Mouse (Mus musculus) embryonic facial prominence, embryonic 15.5 days (tissue): Measurements from ENCODE around the gene Golga4. TPM values are rescaled to one million over a fixed set of nuclear protein-coding genes. Genes with fewer than 3 reads are reported as not detected.

Experiments used
- ATAC-seq: fragments of 200-750 bp; cut with Nextera tagmentation; 2 replicates; pipeline ENCODE4 v1.8.0; 2017; ENCODE audit warnings: low read depth, moderate TSS enrichment; ENCODE audit not compliant: insufficient number of reproducible peaks, low FRiP score, low TSS enrichment
- H3K27ac ChIP-seq: fragments of 300-500 bp; sonication (generic); replicated peaks from 2 replicates; pipeline ENCODE4 v1.5.1; 2015; ENCODE audit warnings: mild to moderate bottlenecking, inconsistent platforms
- H3K27me3 ChIP-seq: fragments of 300-500 bp; sonication (generic); 2 replicates; pipeline ENCODE4 v1.6.1; 2015; ENCODE audit warnings: inconsistent platforms
- H3K36me3 ChIP-seq: fragments of 300-500 bp; sonication (generic); 2 replicates; pipeline ENCODE4 v1.6.1; 2015; ENCODE audit warnings: mild to moderate bottlenecking, inconsistent platforms
- H3K4me1 ChIP-seq: fragments of 300-500 bp; sonication (generic); 2 replicates; pipeline ENCODE4 v1.6.1; 2015; ENCODE audit warnings: inconsistent platforms
- H3K4me2 ChIP-seq: fragments of 300-500 bp; sonication (generic); replicated peaks from 2 replicates; pipeline ENCODE4 v1.6.1; 2015; ENCODE audit warnings: mild to moderate bottlenecking, inconsistent platforms
- H3K4me3 ChIP-seq: fragments of 300-500 bp; sonication (generic); replicated peaks from 2 replicates; pipeline ENCODE4 v1.5.1; 2015; ENCODE audit warnings: mild to moderate bottlenecking, inconsistent platforms
- H3K9ac ChIP-seq: fragments of 300-500 bp; sonication (generic); 2 replicates; pipeline ENCODE4 v1.6.1; 2015; ENCODE audit warnings: inconsistent platforms
- H3K9me3 ChIP-seq: fragments of 300-500 bp; sonication (generic); replicated peaks from 2 replicates; pipeline ENCODE4 v1.6.1; 2016; ENCODE audit warnings: inconsistent platforms
- WGBS: fragments of 180-500 bp; shearing (Covaris S2); methylation state at CpG from one replicate; pipeline ENCODE4 v1.1.7; 2015; 5-methylcytosine and 5-hydroxymethylcytosine counted together
- polyA plus RNA-seq: library from polyadenylated mRNA; unstranded; fragments of >200 nt; fragmentation: Nextera tagmentation; extraction: Ambion mirVana; gene quantifications from 2 replicates; pipeline ENCODE4 v1.2.1, GENCODE M21; 2015

Golga4 gene
- polyA plus RNA-seq, 1 experiment from 2014 or later = 51.3 TPM

GRCm38 (mm10) chr9:118508601-118509000, 2.5 kb downstream of the Golga4 start:
- Histone ChIP-seq H3K27me3 (no peaks in the 10 kb centered on the region), H3K4me1 (peaks cover 21% of the 10 kb centered on the region), H3K9ac (no peak overlapping the region), H3K4me2 (no peak overlapping the region), H3K9me3 (no peaks in the 10 kb centered on the region), H3K27ac (no peak overlapping the region), H3K36me3 (no peaks in the 10 kb centered on the region), H3K4me3 (no peak overlapping the region)
- no peak for ATAC-seq
- WGBS = 78% methylated on average over 7 of the region's 7 CpGs

DNA sequence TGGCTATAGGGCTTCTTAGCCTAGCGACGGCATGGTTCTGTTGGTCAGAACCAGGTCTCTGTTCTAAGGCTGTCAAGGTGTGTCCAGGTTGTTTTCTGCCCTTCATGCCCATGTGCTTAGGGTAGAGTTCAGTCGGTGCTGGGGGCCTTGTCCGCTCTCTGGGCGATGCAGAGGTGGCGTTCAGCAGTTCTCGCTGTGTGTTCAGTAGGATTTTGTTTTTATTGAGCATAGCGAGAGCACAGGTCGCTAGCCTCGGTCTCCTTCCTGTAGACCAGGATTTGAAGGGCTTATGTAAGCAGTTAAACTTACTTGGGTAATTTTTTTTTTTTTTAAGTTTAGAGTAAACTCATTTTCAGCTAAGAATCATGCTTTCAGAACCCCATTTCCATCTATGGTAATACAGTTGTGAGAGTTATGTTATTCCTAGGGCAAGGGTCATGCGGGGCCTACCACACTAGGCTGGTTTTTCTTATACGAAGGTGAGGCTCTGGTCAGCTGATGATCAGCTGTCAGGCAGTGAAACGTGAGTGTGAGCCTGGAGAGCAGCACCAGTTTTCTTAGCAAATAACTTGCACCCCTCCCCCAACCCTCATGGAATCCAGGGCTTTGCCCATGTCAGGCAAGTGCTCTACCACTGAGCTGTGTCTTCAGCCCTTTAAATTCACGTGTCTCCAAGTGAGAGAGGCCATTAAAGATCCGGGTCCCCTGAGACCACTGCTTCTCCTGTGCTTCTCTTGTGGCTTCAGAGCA, 5.0 kb downstream of the Golga4 start:
- Histone ChIP-seq H3K36me3 (peaks cover 13% of the 10 kb centered on the region), H3K4me1 (peaks cover 15% of the 10 kb centered on the region), H3K27me3 (no peaks in the 10 kb centered on the region), H3K4me2 (no peak overlapping the region), H3K27ac (no peak overlapping the region), H3K9me3 (no peaks in the 10 kb centered on the region), H3K4me3 (no peak overlapping the region), H3K9ac (no peak overlapping the region)
- no peak for ATAC-seq
- WGBS = 73% methylated on average over 15 of the region's 15 CpGs

DNA sequence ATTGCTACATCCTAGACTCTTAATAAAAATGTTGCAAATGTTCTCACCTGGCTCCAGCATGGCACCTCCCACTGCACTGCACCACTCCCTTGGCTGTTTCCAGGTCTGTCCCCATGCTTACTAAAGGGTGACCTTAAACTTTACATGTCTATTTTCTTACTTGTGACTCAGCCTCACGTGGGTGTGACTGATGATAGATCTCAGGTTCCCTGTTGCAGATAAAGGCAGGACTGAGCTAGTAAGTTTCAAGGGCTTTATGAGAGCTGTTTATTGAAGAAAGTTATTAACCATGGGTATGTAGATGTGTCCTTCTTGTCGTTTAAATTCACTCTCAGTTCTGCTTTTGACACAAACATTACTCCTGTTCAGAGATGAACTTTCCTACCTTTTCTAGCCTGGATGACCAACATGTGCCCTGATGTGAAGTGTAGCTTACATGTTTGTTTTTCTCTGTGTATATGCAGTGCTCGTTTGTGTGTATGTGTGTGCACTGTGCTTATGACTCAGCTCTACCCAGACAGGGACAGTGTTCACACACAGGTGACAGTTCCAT, 6.7 kb downstream of the Golga4 start:
- ATAC-seq = no peak
- Histone ChIP-seq H3K9me3 (no peaks in the 10 kb centered on the region), H3K27me3 (no peaks in the 10 kb centered on the region), H3K4me1 (peaks cover 4% of the 10 kb centered on the region), H3K9ac (no peak overlapping the region), H3K4me3 (no peak overlapping the region), H3K4me2 (no peak overlapping the region), H3K36me3 (peaks cover 13% of the 10 kb centered on the region), H3K27ac (no peak overlapping the region; the same call in 1 of the 2 replicates)
- 76% methylated on average over 3 of the region's 3 CpGs for WGBS

DNA sequence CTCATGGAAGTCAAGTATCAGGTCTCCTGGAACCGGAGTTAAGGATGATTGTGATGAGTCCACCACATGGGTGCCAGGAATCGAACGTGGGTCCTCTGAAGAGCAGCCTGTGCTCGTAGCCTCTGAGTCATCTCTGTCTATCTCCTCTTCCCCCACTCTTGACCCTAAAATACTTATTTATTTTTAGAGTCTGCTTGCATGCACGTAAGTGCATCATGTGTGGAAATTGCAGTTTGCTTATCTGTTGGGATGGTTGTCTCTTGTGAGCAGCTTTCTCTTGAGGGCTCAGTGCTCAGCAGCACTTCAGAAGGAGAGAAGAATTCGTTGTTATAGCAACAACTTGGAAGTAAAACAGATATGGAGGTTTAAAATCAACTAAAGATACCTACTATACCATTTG, 9.4 kb downstream of the Golga4 start:
- peaks cover 17% of the 10 kb centered on the region for H3K4me1 ChIP-seq
- no peaks in the 10 kb centered on the region for H3K27me3 ChIP-seq
- H3K9ac ChIP-seq = no peak overlapping the region
- no peaks in the 10 kb centered on the region for H3K9me3 ChIP-seq
- ATAC-seq = no peak
- WGBS = 93% methylated on average over 6 of the region's 6 CpGs
- H3K36me3 ChIP-seq = peaks cover 13% of the 10 kb centered on the region
- H3K4me3 ChIP-seq = no peak overlapping the region
- H3K27ac ChIP-seq = no peak overlapping the region
- no peak overlapping the region for H3K4me2 ChIP-seq

- 91% methylated on average over 3 of the region's 3 CpGs for WGBS
- H3K27ac ChIP-seq = no peak overlapping the region
- H3K36me3 ChIP-seq = peaks cover 13% of the 10 kb centered on the region
- H3K9ac ChIP-seq = no peak overlapping the region
- no peaks in the 10 kb centered on the region for H3K27me3 ChIP-seq
- H3K4me3 ChIP-seq = no peak overlapping the region
- no peak overlapping the region for H3K4me2 ChIP-seq
- H3K9me3 ChIP-seq = no peaks in the 10 kb centered on the region
- ATAC-seq = no peak
- H3K4me1 ChIP-seq = peaks cover 21% of the 10 kb centered on the region
Measured at GRCm38 (mm10) chr9:118516162-118516561, 10.1 kb downstream of the Golga4 start.

- H3K9ac ChIP-seq = no peak overlapping the region
- no peaks in the 10 kb centered on the region for H3K27me3 ChIP-seq
- no peak overlapping the region for H3K4me2 ChIP-seq
- H3K4me3 ChIP-seq = no peak overlapping the region
- ATAC-seq = no peak
- peaks cover 20% of the 10 kb centered on the region for H3K4me1 ChIP-seq
- H3K9me3 ChIP-seq = no peaks in the 10 kb centered on the region
- no peak overlapping the region for H3K27ac ChIP-seq
- WGBS = 78% methylated on average over 6 of the region's 8 CpGs
- H3K36me3 ChIP-seq = peaks cover 13% of the 10 kb centered on the region
Measured at GRCm38 (mm10) chr9:118517619-118518018, 11.6 kb downstream of the Golga4 start.

DNA sequence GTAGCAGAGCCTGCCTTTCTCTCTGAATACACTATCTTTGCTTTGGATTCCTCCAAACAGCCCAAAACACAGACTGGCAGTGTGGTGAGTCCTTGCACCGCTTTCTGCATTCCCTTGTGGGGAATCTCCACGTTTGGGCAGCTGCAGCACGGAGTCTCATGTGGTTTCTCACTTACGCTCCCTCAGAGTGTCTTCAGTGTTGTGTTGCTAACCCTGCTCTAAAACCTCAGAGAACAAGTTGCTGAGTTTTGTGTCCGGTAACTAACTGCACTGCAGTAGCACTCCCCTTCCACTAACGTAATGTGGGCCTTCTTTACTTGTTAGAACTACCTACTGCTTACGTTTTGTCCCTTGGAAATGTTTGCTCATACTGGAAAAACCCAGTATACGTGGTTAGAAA, 13.0 kb downstream of the Golga4 start:
- Histone ChIP-seq H3K27ac (0 out of 2 replicates have a peak overlapping the region, but pooled peaks have one; percentile 39), H3K9ac (no peak overlapping the region), H3K27me3 (no peaks in the 10 kb centered on the region), H3K4me2 (no peak overlapping the region), H3K4me1 (peaks cover 20% of the 10 kb centered on the region), H3K4me3 (no peak overlapping the region), H3K36me3 (peaks cover 20% of the 10 kb centered on the region), H3K9me3 (no peaks in the 10 kb centered on the region)
- WGBS = 56% methylated on average over 8 of the region's 8 CpGs
- ATAC-seq = no peak

GRCm38 (mm10) chr9:118520011-118520410, 13.9 kb downstream of the Golga4 start:
- peaks cover 23% of the 10 kb centered on the region for H3K36me3 ChIP-seq
- no peak overlapping the region for H3K9ac ChIP-seq
- no peak overlapping the region for H3K4me2 ChIP-seq
- no peak overlapping the region for H3K4me3 ChIP-seq
- ATAC-seq = no peak
- H3K9me3 ChIP-seq = no peaks in the 10 kb centered on the region
- no peak overlapping the region for H3K27ac ChIP-seq
- 45% methylated on average over 8 of the region's 8 CpGs for WGBS
- H3K4me1 ChIP-seq = peaks cover 20% of the 10 kb centered on the region
- no peaks in the 10 kb centered on the region for H3K27me3 ChIP-seq

DNA sequence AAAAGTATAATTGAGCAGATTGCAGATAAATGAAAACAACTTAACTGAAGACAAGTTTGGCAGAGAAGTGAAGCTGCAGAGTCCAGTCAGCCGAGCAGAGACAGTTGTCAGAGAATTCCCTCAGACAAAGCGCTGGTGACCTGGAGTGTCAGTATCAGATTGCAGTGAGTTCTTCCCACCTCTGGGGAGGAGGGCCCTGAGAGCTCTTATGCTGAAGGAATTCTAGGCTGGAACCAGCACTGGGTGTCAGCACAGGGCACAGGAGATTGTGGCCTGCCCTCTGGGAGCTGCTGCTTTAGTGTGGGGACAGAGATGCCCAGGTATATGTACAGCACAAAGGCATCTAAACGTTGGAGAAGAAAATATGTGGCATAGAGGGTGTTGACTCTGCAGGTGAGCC, 14.8 kb downstream of the Golga4 start:
- Histone ChIP-seq H3K4me3 (no peak overlapping the region), H3K4me2 (no peak overlapping the region), H3K9ac (no peak overlapping the region), H3K4me1 (peaks cover 20% of the 10 kb centered on the region), H3K9me3 (no peaks in the 10 kb centered on the region), H3K27ac (no peak overlapping the region), H3K27me3 (no peaks in the 10 kb centered on the region), H3K36me3 (peaks cover 22% of the 10 kb centered on the region)
- 34% methylated on average over 3 of the region's 3 CpGs for WGBS
- ATAC-seq = no peak

GRCm38 (mm10) chr9:118521659-118522058, 15.6 kb downstream of the Golga4 start:
- peaks cover 20% of the 10 kb centered on the region for H3K4me1 ChIP-seq
- 77% methylated on average over 8 of the region's 8 CpGs for WGBS

DNA sequence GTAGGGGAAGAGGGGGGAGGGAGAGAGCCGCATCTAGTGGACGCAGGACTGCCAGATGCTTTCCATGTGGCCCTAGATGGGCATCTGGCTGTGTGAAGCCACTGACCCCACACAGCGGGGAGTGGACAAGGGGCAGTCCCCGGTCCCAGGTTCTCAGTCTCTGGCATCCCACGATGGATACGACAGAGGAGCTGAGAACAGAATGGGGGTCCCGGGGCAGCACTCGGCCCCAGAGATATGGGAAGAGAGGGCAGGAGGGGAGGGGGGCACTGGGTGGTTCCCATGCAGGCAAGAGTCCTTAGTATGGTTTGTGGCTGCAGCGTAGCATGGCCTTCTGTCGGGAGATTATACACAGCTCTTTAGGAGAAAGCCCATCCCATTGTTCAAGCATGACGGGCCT, 17.7 kb downstream of the Golga4 start:
- peaks cover 43% of the 10 kb centered on the region for H3K36me3 ChIP-seq
- no peak overlapping the region for H3K9ac ChIP-seq
- no peak for ATAC-seq
- 94% methylated on average over 11 of the region's 11 CpGs for WGBS
- no peak overlapping the region for H3K4me3 ChIP-seq
- H3K27ac ChIP-seq = no peak overlapping the region
- H3K4me2 ChIP-seq = no peak overlapping the region
- peaks cover 16% of the 10 kb centered on the region for H3K4me1 ChIP-seq
- no peaks in the 10 kb centered on the region for H3K27me3 ChIP-seq
- H3K9me3 ChIP-seq = no peaks in the 10 kb centered on the region

More at GRCm38 (mm10) chr9:118521659-118522058, 15.6 kb downstream of the Golga4 start:
- H3K4me3 ChIP-seq = no peak overlapping the region
- H3K27me3 ChIP-seq = no peaks in the 10 kb centered on the region
- H3K36me3 ChIP-seq = peaks cover 24% of the 10 kb centered on the region
- no peaks in the 10 kb centered on the region for H3K9me3 ChIP-seq
- H3K9ac ChIP-seq = no peak overlapping the region
- H3K4me2 ChIP-seq = no peak overlapping the region
- H3K27ac ChIP-seq = no peak overlapping the region
- no peak for ATAC-seq

DNA sequence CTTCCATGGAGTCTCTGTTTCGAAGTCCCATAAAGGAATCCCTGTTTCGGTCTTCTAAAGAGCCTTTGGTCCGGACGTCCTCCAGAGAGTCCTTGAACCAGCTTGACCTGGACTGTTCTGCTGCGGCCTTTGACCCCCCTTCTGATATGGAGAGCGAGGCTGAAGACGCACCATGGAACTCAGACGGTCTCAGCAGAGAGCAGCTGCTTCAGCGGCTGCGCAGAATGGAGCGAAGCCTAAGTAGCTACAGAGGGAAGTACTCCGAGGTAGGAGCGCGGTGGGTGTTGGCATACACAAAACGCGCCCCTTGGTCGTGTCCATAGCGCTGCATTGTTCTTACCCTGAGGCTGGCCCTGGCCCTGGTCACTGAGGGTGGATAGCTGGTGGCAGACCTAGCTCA, 21.0 kb downstream of the Golga4 start:
- no peak overlapping the region for H3K9ac ChIP-seq
- no peak for ATAC-seq
- WGBS = 87% methylated on average over 18 of the region's 18 CpGs
- no peak overlapping the region for H3K27ac ChIP-seq
- no peak overlapping the region for H3K4me2 ChIP-seq
- no peak overlapping the region for H3K4me3 ChIP-seq
- H3K4me1 ChIP-seq = no peaks in the 10 kb centered on the region
- peaks cover 75% of the 10 kb centered on the region for H3K36me3 ChIP-seq
- no peaks in the 10 kb centered on the region for H3K9me3 ChIP-seq
- no peaks in the 10 kb centered on the region for H3K27me3 ChIP-seq
